Mouse (Mus musculus): Measurements from ENCODE around the gene Fam207a.

DNA sequence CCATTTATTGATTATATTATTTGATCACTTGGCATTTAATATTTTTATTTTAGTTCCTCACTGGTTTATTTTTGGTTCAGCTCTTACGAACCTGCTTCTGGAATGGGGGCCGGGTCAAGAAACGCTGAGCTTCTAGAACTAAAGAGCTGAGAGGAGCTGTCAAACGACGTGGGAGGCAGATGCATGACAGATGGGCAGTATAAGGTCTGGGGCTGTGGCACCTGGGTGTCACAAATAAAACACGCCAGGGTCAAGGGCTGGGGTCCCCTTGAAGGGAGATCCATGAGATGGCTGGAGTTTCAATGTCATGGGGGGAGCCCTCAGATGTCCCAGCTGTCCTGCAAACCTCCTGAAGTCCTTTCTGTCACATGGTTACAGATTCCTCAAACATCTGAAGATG, 60.8 kb downstream of the Fam207a start:
- TF ChIP-seq CTCF (conservative IDR thresholded peaks at IDR 0.05; ENCODE audit: insufficient read depth, insufficient read length, low read depth, low read length) (no peak), POLR2A (IDR thresholded peaks at IDR 0.05; ENCODE audit: low read depth, low read length) (no peak)
